Mouse (Mus musculus) E14TG2a.4 (cell line): ENCODE measurements around the gene 1700021F05Rik.
A peak's percentile ranks its signal among the peaks of the same experiment; 100 is the strongest.

Source experiments
- H3K27me3 ChIP-seq: 2 replicates; pipeline ENCODE4 v1.6.1; 2014; ENCODE audit warnings: low read length, control low read depth; ENCODE audit not compliant: insufficient read depth
- H3K36me3 ChIP-seq: 2 replicates; pipeline ENCODE4 v1.6.1; 2014; ENCODE audit warnings: low read length, control low read depth; ENCODE audit not compliant: insufficient read depth
- H3K4me1 ChIP-seq: replicated peaks from 2 replicates; pipeline ENCODE4 v1.6.1; 2014; ENCODE audit warnings: low read depth, low read length, control low read depth
- H3K4me3 ChIP-seq: replicated peaks from 2 replicates; pipeline ENCODE4 v1.5.1; 2014; ENCODE audit warnings: mild to moderate bottlenecking, low read length
- H3K9me3 ChIP-seq: 2 replicates; pipeline ENCODE4 v1.6.1; 2014; ENCODE audit warnings: low read length, control low read depth
- CTCF ChIP-seq: conservative IDR thresholded peaks from 2 replicates; pipeline ENCODE4 v1.5.1; 2014; ENCODE audit warnings: low read length
- NANOG ChIP-seq: IDR thresholded peaks from 2 replicates; pipeline ENCODE4 v1.6.1; 2014; ENCODE audit warnings: borderline replicate concordance, low read length, mixed read lengths
- POU5F1 ChIP-seq: IDR thresholded peaks from 2 replicates; pipeline ENCODE4 v1.6.1; 2014; ENCODE audit warnings: low read length, borderline replicate concordance

Gene 1700021F05Rik

DNA sequence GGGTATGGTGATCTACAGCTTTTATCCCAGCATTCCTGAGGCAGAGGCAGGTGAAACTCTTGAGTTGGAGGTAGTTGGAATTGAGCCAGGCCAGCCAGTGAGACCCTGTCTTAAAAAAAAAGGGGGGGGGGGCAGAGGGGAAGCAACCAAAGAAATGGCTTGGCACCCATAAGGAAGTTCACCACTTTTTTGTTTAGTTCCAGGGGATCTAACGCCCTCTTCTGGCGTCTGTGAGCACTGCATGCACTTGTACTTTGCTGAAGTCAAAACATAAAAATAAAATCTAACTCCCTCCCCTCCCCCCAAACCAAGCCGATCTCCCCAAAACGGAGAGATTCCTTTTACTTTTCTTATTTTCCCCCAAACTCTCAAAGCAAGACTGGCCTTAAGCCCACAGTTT lies 65.4 kb downstream of the 1700021F05Rik start:
- H3K36me3 ChIP-seq = no peaks in the 10 kb centered on the region
- no peaks in the 10 kb centered on the region for H3K9me3 ChIP-seq
- H3K4me3 ChIP-seq = no peak overlapping the region
- TF ChIP-seq POU5F1 (no peak), CTCF (peak; percentile 74), NANOG (no peak)
- H3K27me3 ChIP-seq = no peaks in the 10 kb centered on the region
- peaks cover 45% of the 10 kb centered on the region for H3K4me1 ChIP-seq
